Mouse (Mus musculus) heart, adult 2 months (tissue): Measurements from ENCODE around the gene Pcolce2. TPM values are rescaled to one million over a fixed set of nuclear protein-coding genes. Genes with fewer than 3 reads are reported as not detected.
"Not testable (repeated sequence)": the region's sequence is repeated elsewhere in the genome, so short reads cannot be mapped to it uniquely, and the experiment has no call there.

Source experiments
- DNase-seq, 2 experiments: peaks; one replicate each; pipeline ENCODE4 v3.0.0; 2021
- H3K27ac ChIP-seq: fragments of 200-600 bp; 2 replicates; pipeline ENCODE4 v1.8.1; 2022
- H3K27me3 ChIP-seq: fragments of 200-500 bp; 2 replicates; pipeline ENCODE4 v1.6.1; 2012; ENCODE audit warnings: mild to moderate bottlenecking, low read length, inconsistent platforms, mixed read lengths; ENCODE audit not compliant: control insufficient read depth, insufficient read depth
- H3K36me3 ChIP-seq: fragments of 200-500 bp; 2 replicates; pipeline ENCODE4 v1.6.1; 2012; ENCODE audit warnings: low read length, inconsistent platforms; ENCODE audit not compliant: control insufficient read depth, insufficient read depth
- H3K4me1 ChIP-seq: fragments of 200-500 bp; 2 replicates; pipeline ENCODE4 v1.6.1; 2011; ENCODE audit warnings: low read length; ENCODE audit not compliant: control insufficient read depth, insufficient read depth
- H3K4me3 ChIP-seq: fragments of 200-600 bp; 2 replicates; pipeline ENCODE4 v1.8.1; 2022
- H3K79me2 ChIP-seq: fragments of 200-500 bp; replicated peaks from 2 replicates; pipeline ENCODE4 v1.6.1; 2012; ENCODE audit warnings: mild to moderate bottlenecking, inconsistent platforms, low read length, moderate library complexity, mixed read lengths; ENCODE audit not compliant: control insufficient read depth, insufficient read depth
- H3K9ac ChIP-seq: fragments of 200-500 bp; 2 replicates; pipeline ENCODE4 v1.6.1; 2012; ENCODE audit warnings: low read depth, mild to moderate bottlenecking, control low read depth, inconsistent platforms, low read length, mixed read lengths
- CTCF ChIP-seq: fragments of 200-600 bp; IDR thresholded peaks from 2 replicates; pipeline ENCODE4 v1.8.1; 2022; ENCODE audit warnings: antibody characterized with exemption, mild to moderate bottlenecking, moderate library complexity
- EP300 ChIP-seq: fragments of 200-500 bp; IDR thresholded peaks from 2 replicates; pipeline ENCODE4 v1.6.1; 2011; ENCODE audit warnings: low read depth, low read length, control low read depth; ENCODE audit not compliant: insufficient read depth
- POLR2A ChIP-seq: fragments of 200-500 bp; IDR thresholded peaks from 2 replicates; pipeline ENCODE4 v1.6.1; 2011; ENCODE audit warnings: mild to moderate bottlenecking, low read depth, low read length, control low read depth; ENCODE audit not compliant: insufficient read depth
- WGBS: fragments of 180-500 bp; shearing (Covaris S2); methylation state at CpG from one replicate; pipeline ENCODE4 v1.1.7; 2018; 5-methylcytosine and 5-hydroxymethylcytosine counted together
- intact Hi-C: fragments of 180-260 bp; cut with DNase I; formaldehyde crosslinking; loops from one replicate; pipeline ENCODE4 v1.15.1; 2025
- polyA plus RNA-seq: library from polyadenylated mRNA; depleted of rRNA; stranded (reverse); fragments of >200 nt; gene quantifications from 2 replicates; pipeline ENCODE4 v1.2.3, GENCODE M21; 2012
- total RNA-seq, 2 experiments: library from RNA; stranded (reverse); gene quantifications; 2 replicates each; pipeline ENCODE4 v1.2.3; 2021

The Pcolce2 gene
- total and polyA plus RNA-seq, 3 experiments, result 3.0 to 28.7 (median 27.8) TPM

- Histone ChIP-seq H3K4me1 (no peaks in the 10 kb centered on the region), H3K4me3 (no peak overlapping the region), H3K27ac (peak overlapping the region; percentile 55), H3K36me3 (no peaks in the 10 kb centered on the region), H3K9ac (no peak overlapping the region), H3K27me3 (no peaks in the 10 kb centered on the region), H3K79me2 (no peaks in the 10 kb centered on the region)
- intact Hi-C loops, result no loop called here
- 62% methylated on average over 14 of the region's 14 CpGs for WGBS
- TF ChIP-seq CTCF (no peak), POLR2A (no peak), EP300 (no peak)
- peak; percentile 43 to 52 for DNase-seq
These were observed 22.4 kb upstream of the Pcolce2 start for GRCm38 (mm10) chr9:95614861-95615615.

- Histone ChIP-seq H3K4me1 (no peaks in the 10 kb centered on the region), H3K9ac (no peak overlapping the region), H3K27me3 (no peaks in the 10 kb centered on the region), H3K4me3 (no peak overlapping the region), H3K79me2 (no peaks in the 10 kb centered on the region), H3K36me3 (no peaks in the 10 kb centered on the region), H3K27ac (no peak overlapping the region)
- DNase-seq, result no peak
- TF ChIP-seq EP300, result no peak
- 75% methylated on average over 3 of the region's 3 CpGs for WGBS
- intact Hi-C loops, result no loop called here
These were observed 21.4 kb upstream of the Pcolce2 start for GRCm38 (mm10) chr9:95615961-95616360.

DNA sequence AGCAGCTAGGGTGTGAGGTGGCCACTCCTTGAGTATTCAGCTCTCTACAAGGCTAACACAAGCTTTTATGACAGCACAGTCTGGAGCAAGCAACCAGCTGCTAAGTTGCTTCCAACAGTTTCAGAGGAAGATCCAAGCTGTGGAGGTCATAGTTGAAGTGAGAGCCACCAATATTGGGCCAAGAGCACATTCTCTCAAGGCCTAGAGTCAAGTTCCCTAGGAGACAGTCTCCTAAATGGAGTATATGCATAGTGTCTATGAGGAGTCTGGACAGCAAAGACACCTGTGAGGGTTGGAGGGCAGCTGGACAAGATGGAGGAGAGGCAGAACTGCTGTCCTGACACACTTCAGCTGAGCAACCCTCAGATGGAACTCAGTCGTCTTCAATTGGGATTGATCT lies 18.8 kb upstream of the Pcolce2 start:
- Histone ChIP-seq H3K27ac (no peak overlapping the region), H3K36me3 (no peaks in the 10 kb centered on the region), H3K4me3 (no peak overlapping the region), H3K9ac (no peak overlapping the region), H3K27me3 (no peaks in the 10 kb centered on the region), H3K4me1 (no peaks in the 10 kb centered on the region), H3K79me2 (no peaks in the 10 kb centered on the region)
- 45% methylated on average over 1 of the region's 1 CpGs for WGBS
- no peak for DNase-seq
- intact Hi-C loops, result no loop called here
- TF ChIP-seq EP300, result no peak
- no peak for TF ChIP-seq POLR2A
- TF ChIP-seq CTCF, result no peak

- no peaks in the 10 kb centered on the region for H3K4me1 ChIP-seq
- intact Hi-C loops, result no loop called here
- no peaks in the 10 kb centered on the region for H3K36me3 ChIP-seq
- no peak for DNase-seq
- no peak overlapping the region for H3K4me3 ChIP-seq
- H3K79me2 ChIP-seq, result no peaks in the 10 kb centered on the region
- H3K27ac ChIP-seq, result no peak overlapping the region
- 87% methylated on average over 3 of the region's 3 CpGs for WGBS
- no peak for TF ChIP-seq EP300
- no peak for TF ChIP-seq CTCF
- no peak for TF ChIP-seq POLR2A
- H3K9ac ChIP-seq, result no peak overlapping the region
- no peaks in the 10 kb centered on the region for H3K27me3 ChIP-seq
These were observed 13.3 kb upstream of the Pcolce2 start for GRCm38 (mm10) chr9:95624072-95624471.

DNA sequence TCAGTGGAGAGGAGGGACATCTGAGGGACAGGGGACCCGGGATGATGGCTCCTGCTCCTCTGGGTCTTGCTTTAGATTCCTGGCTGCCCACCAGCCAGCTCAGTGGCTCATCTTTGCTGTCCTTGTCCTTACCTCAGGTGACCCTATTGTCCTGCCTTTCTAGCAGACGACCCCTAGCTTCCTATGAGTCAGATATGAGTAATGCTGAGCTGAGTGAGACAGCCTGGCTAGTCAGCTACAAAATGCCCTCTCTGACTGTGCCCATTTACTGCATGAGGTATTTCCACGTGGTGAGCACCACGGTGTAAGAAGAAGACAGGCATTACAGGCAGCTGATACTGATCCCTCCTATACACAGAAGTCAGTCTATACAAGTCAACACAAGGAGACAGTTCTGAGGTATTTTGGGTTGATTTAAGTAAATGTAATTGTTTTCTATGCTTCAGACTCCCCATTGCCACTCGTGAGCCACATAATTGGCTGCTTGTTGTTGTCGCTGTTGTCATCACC lies 8.9 kb upstream of the Pcolce2 start:
- no peaks in the 10 kb centered on the region for H3K79me2 ChIP-seq
- no peak overlapping the region for H3K9ac ChIP-seq
- WGBS, result 62% methylated on average over 6 of the region's 6 CpGs
- H3K27me3 ChIP-seq, result no peaks in the 10 kb centered on the region
- intact Hi-C loops, result no loop called here
- H3K4me3 ChIP-seq, result no peak overlapping the region
- H3K4me1 ChIP-seq, result no peaks in the 10 kb centered on the region
- no peak overlapping the region for H3K27ac ChIP-seq
- TF ChIP-seq CTCF, result no peak
- TF ChIP-seq POLR2A, result no peak
- TF ChIP-seq EP300, result no peak
- no peak for DNase-seq
- H3K36me3 ChIP-seq, result no peaks in the 10 kb centered on the region

DNA sequence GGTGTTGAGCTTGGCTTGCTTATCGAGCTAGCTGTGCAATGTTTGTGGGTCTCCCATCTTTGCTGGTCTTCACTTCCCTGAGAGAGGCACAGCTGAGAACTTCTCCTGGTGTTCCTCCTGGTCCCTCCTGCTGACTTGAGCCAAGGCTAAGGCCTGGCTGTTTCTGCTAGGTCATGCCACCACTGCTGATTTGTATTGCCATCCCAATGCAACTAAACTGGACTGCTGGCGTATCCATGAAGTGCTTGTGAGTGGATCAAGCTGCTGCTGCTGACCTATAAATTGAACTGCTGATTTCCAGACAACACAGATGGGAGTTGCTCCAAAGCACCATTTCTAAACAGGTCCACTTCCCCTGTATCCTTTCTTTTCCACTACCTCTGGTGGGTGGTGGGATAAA lies 7.8 kb upstream of the Pcolce2 start:
- intact Hi-C loops, H3K4me3 ChIP-seq, H3K9ac ChIP-seq, H3K27me3 ChIP-seq, DNase-seq, H3K27ac ChIP-seq, H3K36me3 ChIP-seq, H3K4me1 ChIP-seq, H3K79me2 ChIP-seq: not testable (repeated sequence)
- 84% methylated on average over 2 of the region's 2 CpGs for WGBS
